Mouse (Mus musculus): ENCODE data around the gene Trafd1.
"Not testable (repeated sequence)": the region's sequence is repeated elsewhere in the genome, so short reads cannot be mapped to it uniquely, and the experiment has no call there.

The Trafd1 gene

GRCm38 (mm10) chr5:121333976-121334375, 51.5 kb downstream of the Trafd1 start:
- no peak for DNase-seq (ENCODE audit: low read depth in 1 of 2, low spot score in 2 of 2)

DNA sequence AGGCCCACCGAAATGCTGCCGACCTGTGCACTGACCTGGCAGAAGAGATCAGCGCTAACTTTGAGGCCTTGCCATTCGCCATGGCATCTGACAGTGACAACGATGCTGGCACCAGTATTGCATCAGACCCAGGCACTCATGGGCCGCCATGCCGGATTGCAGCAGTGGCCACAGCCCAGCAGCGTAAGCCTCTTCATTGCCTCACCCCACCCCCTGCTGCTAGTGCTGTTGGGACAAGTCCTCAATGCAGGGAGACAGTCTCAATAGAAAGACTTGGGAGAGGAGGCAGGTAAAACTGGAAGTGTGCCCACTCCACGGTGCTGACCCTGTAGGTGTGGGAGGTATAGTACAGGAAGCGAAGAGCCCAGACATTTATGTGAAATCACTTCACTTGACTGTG, 53.7 kb downstream of the Trafd1 start:
- no peak for DNase-seq (ENCODE audit: low read depth in 1 of 2, low spot score in 2 of 2)

GRCm38 (mm10) chr5:121330154-121330816, 55.1 kb downstream of the Trafd1 start:
- not testable (repeated sequence) for DNase-seq (ENCODE audit: low read depth in 1 of 2, low spot score in 2 of 2)

DNA sequence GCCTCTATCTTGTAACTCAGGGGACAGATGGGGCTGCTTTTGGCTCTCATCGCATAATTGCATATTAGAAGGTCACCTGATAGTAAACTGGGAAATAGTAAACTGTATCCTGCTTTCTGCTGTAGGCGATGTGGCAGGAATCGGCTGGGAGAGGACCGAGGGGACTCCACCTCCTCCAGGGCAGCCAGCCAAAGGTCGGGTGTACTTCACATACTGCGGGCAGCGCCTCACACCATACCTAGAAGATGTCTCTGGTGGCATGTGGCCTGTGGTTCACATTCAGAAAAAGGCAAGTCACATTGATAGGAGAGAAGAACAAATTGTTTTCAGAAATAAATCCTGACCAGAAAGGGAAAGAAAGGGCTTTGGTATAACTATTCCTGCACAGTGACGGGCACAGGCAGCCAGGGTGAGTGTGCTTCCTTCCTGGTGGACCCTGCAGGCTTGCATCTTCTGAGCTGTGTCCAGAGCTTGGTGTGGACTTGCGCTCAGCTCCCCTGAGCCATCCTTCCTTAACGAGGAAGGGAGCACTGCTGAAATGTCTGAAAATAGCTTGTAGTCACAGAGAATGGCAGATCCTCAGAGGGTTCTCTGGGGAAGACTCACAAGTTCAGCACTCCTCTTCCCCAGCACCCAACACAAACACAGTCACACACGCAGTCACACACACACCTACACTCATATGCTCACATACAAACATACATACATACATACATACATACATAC, 55.9 kb downstream of the Trafd1 start:
- DNase-seq (ENCODE audit: low read depth in 1 of 2, low spot score in 2 of 2): no peak

DNA sequence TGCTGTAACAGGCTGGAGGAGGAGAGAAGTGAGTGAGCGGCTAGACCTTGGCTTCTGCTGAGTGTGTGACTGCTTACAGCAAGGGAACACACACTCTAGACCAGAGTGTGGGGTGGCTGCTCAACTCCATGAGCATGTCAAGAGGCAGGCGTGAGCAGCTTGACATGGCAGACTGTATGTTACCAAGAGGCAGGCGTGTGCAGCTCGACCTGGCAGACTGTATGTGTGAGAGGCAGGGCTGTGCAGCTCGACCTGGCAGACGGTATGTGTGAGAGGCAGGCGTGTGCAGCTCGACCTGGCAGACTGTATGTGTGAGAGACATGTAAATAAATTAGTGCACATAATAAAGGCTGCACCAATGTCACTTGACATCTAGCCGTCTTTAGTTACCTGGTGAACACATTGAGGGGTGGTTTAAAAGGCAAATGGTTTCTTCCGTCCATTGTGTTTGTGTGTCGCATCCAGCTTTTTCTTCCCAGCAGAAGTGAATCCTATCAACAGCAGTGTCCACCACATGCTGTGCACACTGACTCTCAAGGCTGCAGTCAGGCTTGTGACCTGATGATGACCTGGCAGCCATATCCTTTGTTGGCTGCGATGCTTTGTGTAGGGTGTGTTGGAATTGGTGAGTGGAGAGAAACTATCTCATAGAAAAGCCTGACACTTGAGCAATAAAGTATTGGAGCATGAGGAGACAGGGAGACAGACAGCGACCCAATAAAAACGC, 59.2 kb downstream of the Trafd1 start:
- no peak for DNase-seq (ENCODE audit: low read depth in 1 of 2, low spot score in 2 of 2)

Measured in monocyte, adult 2 months (primary cell).